ENCODE assay signal across 9 mouse cellular contexts in genomic region chr14:57730527-57730926, GRCm38 (mm10). TPM values are rescaled to one million over a fixed set of nuclear protein-coding genes. Genes with fewer than 3 reads are reported as not detected.
DNase-seq lines count a peak whose midpoint lies in the region; ATAC-seq and TF ChIP-seq lines count a peak whose summit lies in the region.
"Had no signal": no experiment of that assay in that cellular context is flagged by ENCODE, and none has a peak within 500 bp of the region (broad histone marks: within the 10 kb centered on the region; RNA-seq: fewer than 3 reads in every experiment).

No protein-coding gene starts in this region.

- no peaks in the 10 kb centered on the region for H3K27me3 ChIP-seq in embryonic facial prominence, embryonic 13.5 days
- H3K27me3 ChIP-seq in embryonic facial prominence, embryonic 10.5 days (replicated peaks; ENCODE audit: low read depth, poor library complexity, severe bottlenecking) = no peaks in the 10 kb centered on the region
- H3K27me3 ChIP-seq in heart, adult 2 months (ENCODE audit: control insufficient read depth, insufficient read depth, low read length) = no peaks in the 10 kb centered on the region

- no peak overlapping the region for H3K4me2 ChIP-seq in embryonic facial prominence, embryonic 13.5 days

- H3K4me3 ChIP-seq in embryonic facial prominence, embryonic 13.5 days = no peak overlapping the region
- H3K4me3 ChIP-seq in embryonic facial prominence, embryonic 10.5 days = no peak overlapping the region
- peak overlapping the region; percentile 2; the same call in 1 of the 2 replicates for H3K4me3 ChIP-seq in heart, adult 2 months

- peak; percentile 28; the same call in 1 of the 2 replicates for TF ChIP-seq POLR2A in heart, adult 2 months (IDR thresholded peaks at IDR 0.05; ENCODE audit: insufficient read depth, low read depth, low read length)

- H3K9ac ChIP-seq in embryonic facial prominence, embryonic 13.5 days = peak overlapping the region; percentile 28
- H3K9ac ChIP-seq in heart, adult 2 months (ENCODE audit: low read depth, low read length) = peak overlapping the region; percentile 7

- peaks cover 1% of the 10 kb centered on the region; the same call in 1 of the 2 replicates for H3K79me2 ChIP-seq in heart, adult 2 months (replicated peaks; ENCODE audit: control insufficient read depth, insufficient read depth, low read length)

- no peak for DNase-seq in embryonic facial prominence, embryonic 10.5 days (ENCODE audit: low spot score)
- peak; percentile 81 for DNase-seq in ZHBTc4 (ENCODE audit: low read depth, low spot score)
- peak; percentile 74 to 77 for DNase-seq in heart, adult 2 months
- peak; percentile 82 for DNase-seq in kidney, adult 9 months
- DNase-seq in embryo, embryonic 10 days (ENCODE audit: low spot score) = no peak
- no peak for DNase-seq in ovary, postnatal 14 days (ENCODE audit: low spot score)

- H3K9me3 ChIP-seq in embryonic facial prominence, embryonic 13.5 days = 0 out of 2 replicates have a peak, but pooled peaks cover 3% of the 10 kb centered on the region
- H3K9me3 ChIP-seq in embryonic facial prominence, embryonic 10.5 days = no peaks in the 10 kb centered on the region

- no peak for TF ChIP-seq CTCF in heart, adult 2 months (IDR thresholded peaks at IDR 0.05)

- TF ChIP-seq EP300 in heart, adult 2 months (IDR thresholded peaks at IDR 0.05; ENCODE audit: insufficient read depth, low read depth, low read length) = peak; percentile 89

- no peak for ATAC-seq in embryonic facial prominence, embryonic 13.5 days (ENCODE audit: insufficient number of reproducible peaks, insufficient read depth, low FRiP score, low TSS enrichment, low read depth)
- ATAC-seq in megakaryocyte-erythroid progenitor cell, adult 5-6 weeks (replicated peaks; ENCODE audit: low FRiP score, low TSS enrichment, poor library complexity, severe bottlenecking) = peak; percentile 29; the same call in 1 of the 2 replicates

- H3K4me1 ChIP-seq in embryonic facial prominence, embryonic 13.5 days = peaks cover 52% of the 10 kb centered on the region
- H3K4me1 ChIP-seq in embryonic facial prominence, embryonic 10.5 days = peaks cover 34% of the 10 kb centered on the region
- peaks cover 30% of the 10 kb centered on the region for H3K4me1 ChIP-seq in heart, adult 2 months (ENCODE audit: control insufficient read depth, insufficient read depth, low read length)

- peaks cover 41% of the 10 kb centered on the region for H3K36me3 ChIP-seq in embryonic facial prominence, embryonic 13.5 days
- H3K36me3 ChIP-seq in embryonic facial prominence, embryonic 10.5 days (replicated peaks) = peaks cover 67% of the 10 kb centered on the region
- H3K36me3 ChIP-seq in heart, adult 2 months (ENCODE audit: control insufficient read depth, insufficient read depth, low read length) = peaks cover 18% of the 10 kb centered on the region

- peak overlapping the region; percentile 72 for H3K27ac ChIP-seq in embryonic facial prominence, embryonic 13.5 days
- no peak overlapping the region; the same call in 1 of the 2 replicates for H3K27ac ChIP-seq in embryonic facial prominence, embryonic 10.5 days (replicated peaks)
- H3K27ac ChIP-seq in heart, adult 2 months = peak overlapping the region; percentile 69

- WGBS in embryonic facial prominence, embryonic 13.5 days = 48% methylated on average over 9 of the region's 9 CpGs
- WGBS in embryonic facial prominence, embryonic 10.5 days = 63% methylated on average over 9 of the region's 9 CpGs
- WGBS in heart, adult 2 months = 10% methylated on average over 9 of the region's 9 CpGs

- intact Hi-C loops in heart, adult 2 months (cut with DNase I) = loop anchor here (2.0 kb wide), 1 partner anchor 14 kb away; no protein-coding TSS in a partner anchor

RNA-seq across cellular contexts. Expression of gene Gm49361, which starts 15.4 kb away (rescaled TPM):
- not detected in 2 replicates for polyA plus RNA-seq in embryonic facial prominence, embryonic 13.5 days (2015; fragmentation: Nextera tagmentation; extraction: Ambion mirVana)
- polyA plus RNA-seq in embryonic facial prominence, embryonic 10.5 days (2016; fragmentation: Nextera tagmentation; extraction: Ambion mirVana) = not detected in 2 replicates
- total RNA-seq in heart, adult 2 months (2021) = 1 to 10 TPM; 1.9 to 2.2 TPM
- not detected in 2 replicates for polyA plus RNA-seq in heart, adult 2 months (2012; rRNA removed)
- not detected in 2 replicates for total RNA-seq in megakaryocyte-erythroid progenitor cell, adult 5-6 weeks (2014; fragmentation: Nextera tagmentation)
- not detected in 2 replicates for total RNA-seq in megakaryocyte-erythroid progenitor cell, adult 5-6 weeks (2017)
- total RNA-seq: ES-E14 had no signal

RNA-seq across cellular contexts. Expression of gene Lats2, which starts 27.7 kb away (rescaled TPM):
- 25.3 TPM in 2 replicates for polyA plus RNA-seq in embryonic facial prominence, embryonic 13.5 days (2015; fragmentation: Nextera tagmentation; extraction: Ambion mirVana)
- polyA plus RNA-seq in embryonic facial prominence, embryonic 10.5 days (2016; fragmentation: Nextera tagmentation; extraction: Ambion mirVana) = 18.6 and 20.5 TPM in 2 replicates
- total RNA-seq in heart, adult 2 months (2021) = 10 to 100 TPM; 30.1 to 31.2 TPM
- 18.6 and 22.8 TPM in 2 replicates for polyA plus RNA-seq in heart, adult 2 months (2012; rRNA removed)
- 6.3 and 11.0 TPM in 2 replicates for total RNA-seq in megakaryocyte-erythroid progenitor cell, adult 5-6 weeks (2014; fragmentation: Nextera tagmentation)
- total RNA-seq in megakaryocyte-erythroid progenitor cell, adult 5-6 weeks (2017) = 2.4 and 3.2 TPM in 2 replicates

Comparison
In these comparisons a context has a peak if more than half of its experiments do, and no peak if none do; other contexts are left out.
1. DNase-seq: peak in ZHBTc4 (single experiment), heart, adult 2 months (2 of 2) and kidney, adult 9 months (single experiment); none in embryonic facial prominence, embryonic 10.5 days (single experiment), embryo, embryonic 10 days (single experiment) and ovary, postnatal 14 days (single experiment).